Mouse (Mus musculus): ENCODE measurements around the gene Iqcd.

Iqcd gene

DNA sequence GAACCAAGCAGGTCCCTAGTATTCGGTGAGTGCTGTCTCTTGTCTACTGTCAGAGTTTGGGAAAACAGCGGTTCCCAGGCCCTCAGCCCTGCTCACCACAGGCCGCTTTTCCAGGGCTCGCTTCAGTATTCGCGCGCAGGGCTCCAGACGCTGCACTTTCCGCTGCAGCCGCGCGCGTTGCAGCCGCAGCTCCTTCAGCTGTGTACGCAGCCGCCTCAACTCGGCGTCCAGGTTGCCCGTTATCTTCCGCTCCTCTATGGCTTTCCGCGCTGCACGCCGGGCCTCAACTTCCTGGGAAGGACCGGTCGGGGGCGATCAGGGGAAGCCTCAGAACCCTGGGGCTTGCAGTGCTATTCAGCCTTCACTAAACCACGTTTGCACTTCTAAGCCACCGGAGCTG is 42.3 kb downstream of the Iqcd start:
- no peak for DNase-seq (ENCODE audit: low spot score)

- no peak for DNase-seq (ENCODE audit: low spot score)
Measured at GRCm38 (mm10) chr5:120631892-120632291, 43.1 kb downstream of the Iqcd start.

DNA sequence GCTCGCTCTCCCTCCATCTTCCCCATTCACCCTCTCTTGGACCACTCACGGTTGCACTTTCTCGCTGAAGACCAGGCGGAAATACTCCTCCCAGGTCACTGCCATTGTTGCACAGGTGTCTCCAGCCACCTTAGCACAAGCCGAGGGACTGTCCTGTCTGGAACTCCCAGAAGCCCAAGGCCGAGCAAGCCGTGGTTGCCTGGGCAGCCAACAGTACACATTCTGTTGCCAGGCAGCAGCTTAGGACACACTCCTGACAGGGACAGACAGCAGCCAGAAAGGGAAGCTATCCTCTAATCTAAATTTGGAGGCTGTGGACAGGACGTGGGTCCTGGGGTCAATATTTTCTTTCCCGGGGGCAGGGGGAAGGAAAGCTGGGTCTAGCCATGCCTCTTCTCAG is 45.3 kb downstream of the Iqcd start, which contains the start of gene Cfap73:
Gene Cfap73 (minus strand): TSS at position 105 of the 400 bp plus-strand sequence.
- no peak for DNase-seq (ENCODE audit: low spot score)

GRCm38 (mm10) chr5:120634860-120635259 is 46.0 kb downstream of the Iqcd start:
- DNase-seq (ENCODE audit: low spot score) = no peak

DNA sequence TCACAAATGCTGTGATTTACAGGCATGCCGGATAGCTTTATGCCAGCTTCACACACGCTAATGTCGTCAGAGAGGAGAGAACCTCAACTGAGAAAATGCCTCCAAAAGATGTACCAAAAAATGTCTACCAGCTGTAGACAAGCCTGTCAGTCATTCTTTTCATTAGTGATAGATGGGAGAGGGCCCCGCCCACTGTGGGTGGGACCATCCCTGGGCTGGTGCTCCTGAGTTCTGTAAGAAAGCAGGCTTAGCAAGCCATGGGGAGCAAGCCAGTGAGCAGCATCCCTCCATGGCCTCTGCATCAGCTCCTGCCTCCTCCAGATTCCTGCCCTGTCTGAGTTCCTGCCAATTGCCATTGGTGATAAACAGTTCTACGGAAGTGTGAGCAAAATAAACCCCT is 46.8 kb downstream of the Iqcd start:
- no peak for DNase-seq (ENCODE audit: low spot score)

DNA sequence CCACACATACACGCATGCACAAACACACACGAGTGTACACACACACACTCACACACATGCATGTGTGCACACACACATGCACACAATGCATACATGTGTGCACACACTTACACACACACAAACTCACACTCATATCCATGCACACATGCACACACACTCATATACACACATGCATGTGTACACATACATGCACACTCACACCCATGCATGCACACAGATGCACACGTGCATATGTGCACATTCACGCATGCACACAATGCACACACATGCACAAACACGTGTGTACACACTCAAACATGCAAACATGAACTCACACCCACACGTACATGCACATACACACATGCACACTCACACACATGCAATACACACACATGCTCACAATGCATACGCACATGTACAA is 51.3 kb downstream of the Iqcd start:
- DNase-seq (ENCODE audit: low spot score) = no peak

DNA sequence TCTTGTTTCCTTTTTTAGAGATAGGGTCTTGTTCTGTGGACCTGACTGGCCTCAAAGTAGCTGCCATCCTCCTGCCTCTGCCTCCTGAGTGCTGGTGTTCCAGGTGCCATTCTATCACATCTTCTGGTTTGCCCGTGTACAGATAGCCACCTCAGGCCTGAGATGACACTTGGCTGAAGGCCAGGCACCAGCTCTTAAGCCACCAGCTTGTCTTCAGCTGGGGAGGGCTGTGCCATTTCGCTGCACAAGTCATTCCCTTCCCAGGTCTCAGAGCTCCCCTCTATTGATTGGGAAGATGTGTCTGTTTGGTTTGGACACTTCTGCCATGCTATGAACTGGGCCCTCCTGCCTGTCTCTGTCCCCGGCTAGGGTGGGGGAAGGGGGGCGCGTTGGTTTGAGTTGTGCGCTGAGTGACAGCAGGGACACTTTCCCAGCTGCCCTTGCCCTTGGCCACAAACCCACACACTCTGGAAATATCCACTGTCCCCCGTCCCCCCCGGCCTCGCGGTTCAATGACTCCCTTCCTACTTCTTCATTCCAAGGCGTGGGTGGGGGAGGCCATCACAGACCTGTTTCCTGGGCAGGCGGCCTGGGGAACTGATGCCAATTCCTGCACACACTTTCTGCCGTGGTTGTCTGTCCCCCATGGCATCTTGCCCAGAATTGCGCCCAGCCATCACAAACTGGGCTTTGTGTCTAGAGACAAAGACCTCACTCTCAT is 54.7 kb downstream of the Iqcd start:
- no peak for DNase-seq (ENCODE audit: low spot score)

DNA sequence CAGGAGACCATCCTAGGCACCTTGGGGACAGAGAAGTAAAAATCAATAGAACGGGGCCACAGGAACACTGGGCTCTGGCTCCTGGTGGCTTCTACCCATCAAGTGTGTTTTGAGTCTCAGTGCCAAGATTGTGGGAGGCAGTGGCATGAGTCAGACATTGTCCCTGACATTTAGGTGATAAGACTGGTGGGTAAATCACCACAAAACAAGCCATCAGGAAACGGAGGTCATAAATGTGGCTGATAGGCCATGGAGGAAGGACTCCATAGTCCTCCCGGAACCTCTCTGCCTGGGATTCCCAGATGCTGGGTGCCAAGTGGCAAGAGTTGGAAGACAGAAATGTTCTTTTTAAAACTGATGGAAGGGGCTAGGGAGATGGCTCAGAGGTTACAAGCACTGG is 55.4 kb downstream of the Iqcd start:
- DNase-seq (ENCODE audit: low spot score) = no peak

DNA sequence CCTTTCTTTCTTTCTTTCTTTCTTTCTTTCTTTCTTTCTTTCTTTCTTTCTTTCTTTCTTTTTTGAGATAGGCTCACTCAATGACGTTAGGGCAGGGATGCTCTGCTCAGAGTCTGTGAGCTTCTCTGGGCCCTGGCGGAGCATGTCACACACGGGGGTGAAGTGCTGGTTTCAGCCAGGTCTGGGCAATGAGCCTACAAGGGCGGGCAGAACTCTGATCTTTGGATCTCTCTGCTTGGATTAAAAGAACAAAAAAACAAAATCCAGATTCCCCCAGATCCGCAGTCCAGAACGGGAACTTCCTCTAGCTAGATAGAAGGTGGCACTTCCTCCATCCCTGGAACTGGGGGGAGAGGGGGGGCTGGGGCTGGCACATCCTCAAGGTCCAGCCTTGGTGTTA is 57.0 kb downstream of the Iqcd start:
- DNase-seq (ENCODE audit: low spot score) = no peak

- DNase-seq (ENCODE audit: low spot score) = no peak
Measured at GRCm38 (mm10) chr5:120647361-120647760, 58.5 kb downstream of the Iqcd start.

- no peak for DNase-seq (ENCODE audit: low spot score)
Measured at GRCm38 (mm10) chr5:120647814-120648491, 59.1 kb downstream of the Iqcd start.

GRCm38 (mm10) chr5:120648569-120649373 is 60.0 kb downstream of the Iqcd start, which contains the start of gene Rasal1:
Gene Rasal1, plus strand, starts transcription at chr5:120648812.
- DNase-seq (ENCODE audit: low spot score) = no peak

DNA sequence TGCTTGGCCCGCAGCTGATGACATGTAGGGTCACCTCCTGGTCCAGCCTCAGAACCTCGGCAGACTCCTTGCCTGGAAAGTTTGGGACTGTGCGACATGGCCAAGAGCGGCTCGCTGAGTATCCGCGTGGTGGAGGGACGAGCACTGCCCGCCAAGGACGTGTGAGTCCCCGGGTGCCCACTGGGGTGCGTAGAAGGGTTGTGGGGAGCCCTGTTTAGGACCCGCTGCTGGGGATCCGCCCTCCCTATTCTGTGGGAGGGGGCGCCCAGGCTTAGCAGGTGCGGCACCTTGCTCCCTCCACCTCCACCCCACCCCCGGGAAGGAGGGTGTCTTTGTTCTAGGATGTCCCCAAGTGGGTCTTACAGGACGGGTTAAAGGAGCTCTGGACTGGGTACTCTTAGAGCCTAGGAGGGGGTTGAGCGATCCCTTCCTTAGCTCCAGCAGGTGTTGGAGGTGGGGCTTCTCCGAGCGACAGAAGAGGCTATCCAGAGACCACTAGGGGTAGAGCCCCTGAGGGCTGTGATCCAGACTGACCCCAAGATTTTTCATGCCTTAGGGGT is 60.6 kb downstream of the Iqcd start:
- DNase-seq (ENCODE audit: low spot score) = no peak

DNA sequence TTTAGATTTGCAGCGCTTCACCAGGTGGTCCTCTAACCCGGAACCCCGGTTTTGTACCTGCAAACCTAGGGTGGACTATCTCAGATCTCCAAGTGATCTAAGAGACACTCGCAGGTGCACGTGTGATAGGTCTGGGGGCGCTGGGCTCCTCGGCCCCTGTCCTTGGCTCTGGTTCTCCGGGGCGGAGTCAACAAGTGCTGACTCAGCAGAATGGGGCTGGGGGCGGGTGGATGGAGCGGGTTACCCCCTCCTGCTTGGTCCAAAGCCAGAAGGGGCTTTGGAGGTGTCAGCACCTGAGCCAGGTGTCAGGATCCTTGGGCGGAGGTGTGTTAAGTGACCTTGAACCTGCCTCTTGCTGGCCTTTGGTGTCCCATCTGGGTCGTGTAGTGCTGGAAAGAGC is 61.1 kb downstream of the Iqcd start:
- no peak for DNase-seq (ENCODE audit: low spot score)

GRCm38 (mm10) chr5:120651230-120651629 is 62.4 kb downstream of the Iqcd start:
- no peak for DNase-seq (ENCODE audit: low spot score)

GRCm38 (mm10) chr5:120652915-120653701 is 64.3 kb downstream of the Iqcd start:
- no peak for DNase-seq (ENCODE audit: low spot score)

GRCm38 (mm10) chr5:120653873-120654272 is 65.1 kb downstream of the Iqcd start:
- no peak for DNase-seq (ENCODE audit: low spot score)

GRCm38 (mm10) chr5:120656281-120656751 is 67.5 kb downstream of the Iqcd start:
- no peak for DNase-seq (ENCODE audit: low spot score)
